Mouse (Mus musculus) liver, adult (tissue): ENCODE measurements around the gene Cab39l.

Source experiments
- GATA4 ChIP-seq: IDR thresholded peaks from 2 replicates; pipeline ENCODE4 v1.6.1; 2014; ENCODE audit warnings: mild to moderate bottlenecking, low read length; ENCODE audit not compliant: insufficient replicate concordance

The Cab39l gene

GRCm38 (mm10) chr14:59597398-59598259, 156.9 kb downstream of the Cab39l start, which contains the start of gene Cdadc1:
TSS of gene Cdadc1 (minus strand) at chr14:59597959.
- no peak for TF ChIP-seq GATA4

GRCm38 (mm10) chr14:59598260-59598627, 157.5 kb downstream of the Cab39l start:
- no peak for TF ChIP-seq GATA4

- no peak for TF ChIP-seq GATA4
These were observed 163.4 kb downstream of the Cab39l start for GRCm38 (mm10) chr14:59604002-59604645.

DNA sequence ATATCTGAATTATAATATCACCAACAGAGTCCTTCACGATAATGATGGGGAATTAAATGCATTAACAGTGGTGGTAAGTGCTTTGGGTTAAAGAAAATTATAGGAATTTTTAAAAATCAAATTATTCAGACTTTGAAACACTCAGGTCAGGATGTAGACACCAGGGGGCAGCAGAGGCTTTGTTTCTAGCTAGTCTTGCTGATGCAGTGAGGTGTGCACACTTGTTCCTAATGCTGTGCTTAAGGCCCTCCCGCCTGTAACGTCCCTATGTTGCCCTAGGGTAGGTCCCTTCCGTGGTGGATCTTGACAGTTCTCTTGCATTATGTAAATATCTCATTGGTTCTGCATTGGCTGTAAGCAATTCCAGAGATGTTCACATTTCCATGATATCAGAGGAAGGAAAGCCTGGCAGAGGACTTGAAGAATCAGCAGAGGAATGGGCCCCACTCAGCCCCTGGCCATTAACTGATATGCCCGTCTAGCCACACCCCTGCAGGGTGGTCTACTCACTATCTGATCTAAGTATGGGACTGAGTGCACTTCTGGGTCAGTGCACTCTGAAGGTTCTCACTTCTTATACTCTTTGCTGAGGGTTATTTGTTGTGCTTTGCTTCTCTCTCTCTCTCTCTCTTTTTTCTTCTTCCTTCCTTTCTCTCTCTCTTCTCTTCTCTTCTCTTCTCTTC, 165.0 kb downstream of the Cab39l start:
- no peak for TF ChIP-seq GATA4

GRCm38 (mm10) chr14:59607021-59607420, 166.2 kb downstream of the Cab39l start:
- no peak for TF ChIP-seq GATA4

- no peak for TF ChIP-seq GATA4
These were observed 172.3 kb downstream of the Cab39l start for GRCm38 (mm10) chr14:59612920-59613625.

GRCm38 (mm10) chr14:59616802-59617201, 176.0 kb downstream of the Cab39l start:
- TF ChIP-seq GATA4, result no peak

DNA sequence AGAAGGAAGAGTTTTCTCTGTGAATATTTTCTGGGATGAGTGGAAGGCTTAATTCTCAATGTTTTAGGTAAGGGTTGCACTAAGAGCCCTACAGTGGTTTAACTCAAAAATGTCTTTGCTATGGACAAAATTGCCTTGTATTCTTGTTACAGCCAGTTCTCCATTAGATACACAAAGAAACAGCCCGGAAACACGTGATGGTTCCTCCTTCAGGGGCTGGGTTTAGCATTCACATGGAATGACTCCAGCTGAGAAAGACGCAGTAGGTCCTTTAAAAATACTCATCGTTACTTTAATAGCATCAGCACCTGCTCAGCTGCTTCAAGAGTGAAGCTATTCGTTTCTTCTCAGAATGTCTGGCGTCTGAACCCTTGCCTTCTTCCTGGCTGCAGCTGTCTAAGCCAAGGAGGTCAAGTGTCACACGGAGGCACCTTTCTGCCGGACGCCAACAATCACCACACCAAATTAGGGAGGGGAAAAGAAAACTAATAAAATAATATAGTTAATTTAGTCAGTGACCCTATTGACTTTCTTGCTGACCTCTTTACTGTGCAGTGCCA, 183.6 kb downstream of the Cab39l start:
- no peak for TF ChIP-seq GATA4

DNA sequence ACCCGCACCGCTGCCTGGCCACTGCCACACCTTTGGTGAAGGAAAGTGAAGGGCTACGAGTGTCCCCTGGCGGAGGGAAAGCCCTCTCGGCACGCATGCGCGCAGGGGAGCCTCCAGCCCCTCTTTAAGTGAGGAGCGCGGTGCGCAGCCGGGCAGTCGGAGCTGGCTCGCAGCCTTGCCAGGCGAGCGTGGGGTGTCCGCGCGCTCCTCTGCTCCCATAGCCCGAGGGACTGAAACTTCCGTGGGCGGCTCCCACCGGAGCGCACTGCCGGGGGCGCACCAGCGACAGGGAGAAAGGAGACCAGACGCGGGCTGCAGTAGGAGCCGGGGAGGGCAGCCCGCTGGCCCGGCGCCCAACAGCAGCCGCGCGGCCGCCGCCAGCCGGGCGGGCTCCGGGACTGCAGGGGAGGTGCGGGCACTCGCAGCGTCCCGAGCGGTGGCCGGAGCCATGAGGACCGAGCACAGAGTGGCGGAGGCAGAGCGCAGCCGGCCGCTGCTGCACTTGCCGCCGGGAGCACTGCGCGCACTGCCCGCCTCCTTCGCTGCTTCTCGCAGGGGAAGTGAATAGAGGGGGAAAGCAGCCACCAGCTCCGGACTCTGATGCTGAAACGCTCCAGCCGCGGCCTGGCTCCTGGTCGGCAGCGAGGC, 184.5 kb downstream of the Cab39l start, which contains the start of gene Shisa2:
TSS of gene Shisa2 (plus strand) at position 151 of the 648 bp plus-strand sequence.
- no peak for TF ChIP-seq GATA4

GRCm38 (mm10) chr14:59625806-59626364, 185.1 kb downstream of the Cab39l start:
- TF ChIP-seq GATA4, result no peak

DNA sequence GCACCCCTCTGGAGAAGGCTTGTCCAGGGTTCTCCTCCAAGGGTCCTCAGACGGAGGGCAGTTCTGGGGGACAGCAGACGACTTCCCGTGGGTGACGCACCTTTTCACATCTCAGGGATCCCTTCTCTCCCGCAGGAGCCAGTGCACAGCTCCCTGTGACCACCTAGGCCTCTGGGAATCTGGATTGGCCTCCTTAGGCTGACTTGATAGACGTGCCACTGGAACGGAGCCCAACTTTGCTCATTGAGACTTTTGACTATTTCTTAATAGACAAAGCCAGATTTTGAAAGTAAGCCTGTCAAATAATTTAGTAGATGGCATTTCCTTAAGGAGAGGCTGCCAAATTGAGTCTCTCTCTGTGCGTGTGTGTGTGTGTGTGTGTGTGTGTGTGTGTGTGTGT, 185.9 kb downstream of the Cab39l start:
- TF ChIP-seq GATA4, result no peak

DNA sequence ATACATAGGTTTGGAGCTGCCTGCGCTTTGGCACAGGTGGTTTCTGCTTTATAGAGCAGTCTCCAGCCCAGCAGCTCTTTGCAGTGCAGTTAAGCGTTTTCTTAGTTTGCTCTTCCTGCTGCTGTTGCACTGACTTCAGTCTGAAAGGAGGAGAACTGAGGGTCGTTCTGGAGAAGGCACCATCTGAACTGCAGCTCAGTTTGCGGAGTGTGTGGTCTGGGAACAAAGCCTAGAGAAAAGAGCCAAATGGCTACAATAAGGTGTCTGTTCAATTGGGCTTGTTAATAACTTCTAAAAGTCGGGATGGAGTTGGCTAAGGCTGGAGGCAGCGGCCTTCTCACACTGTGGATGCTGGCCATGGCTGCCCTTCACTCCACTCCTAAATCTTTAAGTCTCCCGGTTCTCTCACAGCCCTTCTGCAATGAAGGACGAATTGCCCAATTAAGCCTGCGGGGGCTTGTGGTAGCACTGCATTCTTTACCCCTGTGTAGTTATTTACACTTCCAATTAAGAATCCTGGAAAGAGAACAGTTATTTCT, 186.4 kb downstream of the Cab39l start:
- TF ChIP-seq GATA4, result no peak

DNA sequence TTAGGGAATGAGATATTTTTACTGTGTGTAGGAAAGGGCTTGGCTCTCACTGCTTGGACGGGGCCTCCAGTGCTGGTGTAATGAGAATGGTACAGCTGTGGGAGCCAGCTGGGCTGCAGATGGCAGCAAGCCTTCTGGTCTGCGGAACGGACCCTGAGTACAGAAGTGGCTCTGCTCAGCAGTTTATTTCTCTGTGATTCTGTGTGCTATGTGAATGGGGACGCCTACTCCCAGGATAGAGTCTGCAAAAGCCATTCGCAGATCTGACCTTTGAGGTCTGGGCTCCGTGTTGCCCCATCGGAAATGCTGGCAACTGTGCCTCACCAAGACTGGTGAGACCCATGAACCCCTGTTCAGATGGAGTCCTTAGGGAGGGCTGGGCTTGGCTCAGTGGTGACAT, 187.1 kb downstream of the Cab39l start:
- TF ChIP-seq GATA4, result no peak

DNA sequence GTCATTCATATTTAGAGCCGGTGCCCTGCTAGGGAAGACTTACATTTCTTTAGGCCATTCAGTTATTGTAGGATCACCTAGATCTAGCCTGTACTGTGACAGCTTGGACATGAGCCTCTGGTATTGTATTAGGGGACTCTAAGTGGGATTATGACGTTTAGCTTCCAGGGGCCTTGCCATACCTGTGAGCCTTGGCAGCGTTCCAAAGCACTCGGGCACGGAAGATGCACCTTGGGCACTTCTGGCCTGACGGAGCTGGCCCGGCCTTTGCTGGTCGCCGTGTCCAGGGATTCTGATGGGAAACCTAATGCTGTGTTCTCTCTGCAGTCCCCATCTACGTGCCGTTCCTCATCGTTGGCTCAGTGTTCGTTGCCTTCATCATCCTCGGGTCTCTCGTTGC, 188.5 kb downstream of the Cab39l start:
- no peak for TF ChIP-seq GATA4

GRCm38 (mm10) chr14:59630096-59630495, 189.3 kb downstream of the Cab39l start:
- no peak for TF ChIP-seq GATA4
